24 mouse cellular contexts compared by ENCODE assay signal in genomic region chr5:29030525-29030924, GRCm38 (mm10).
A peak's percentile ranks its signal among the peaks of the same experiment; 100 is the strongest.
DNase-seq lines count a peak whose midpoint lies in the region; ATAC-seq and TF ChIP-seq lines count a peak whose summit lies in the region.
"Had no signal": no experiment of that assay in that cellular context is flagged by ENCODE, and none has a peak within 500 bp of the region (broad histone marks: within the 10 kb centered on the region; RNA-seq: fewer than 3 reads in every experiment).

No protein-coding gene starts in this region.

- intact Hi-C loops in heart, postnatal 10 days (cut with DNase I): loop anchor here (5.0 to 10.0 kb wide), 2 partner anchors 244 to 578 kb away; no protein-coding TSS in a partner anchor

- H3K27ac ChIP-seq in forebrain, embryonic 16.5 days (ENCODE audit: low read length): no peak overlapping the region
- H3K27ac ChIP-seq in forebrain, embryonic 11.5 days (ENCODE audit: low read depth, low read length): no peak overlapping the region
- peak overlapping the region; percentile 17 to 37; a peak in 2 of 4 replicates for H3K27ac ChIP-seq in heart, embryonic 14.5 days (replicated peaks in 1 of 2; ENCODE audit: control insufficient read depth in 1 of 2, insufficient read depth in 1 of 2, low read depth in 2 of 2, low read length in 2 of 2)
- peak overlapping the region; percentile 57; the same call in 1 of the 2 replicates for H3K27ac ChIP-seq in intestine, embryonic 14.5 days (ENCODE audit: low read depth)
- no peak overlapping the region for H3K27ac ChIP-seq in intestine, postnatal 0 days (ENCODE audit: low read depth, low read length)
- H3K27ac ChIP-seq: hindbrain, embryonic 15.5 days; kidney, embryonic 15.5 days; limb, embryonic 12.5 days had no signal

- DNase-seq in forebrain, embryonic 11.5 days (ENCODE audit: low spot score): no peak
- DNase-seq in heart, postnatal 10 days: no peak
- DNase-seq in intestine, embryonic 14.5 days (ENCODE audit: low spot score): no peak
- DNase-seq in Muller cell, postnatal 12 days (ENCODE audit: inconsistent ontology term): no peak
- DNase-seq: adrenal gland, adult 2 months; B cell, adult 2 months; cerebellum, adult 8-10 months; cerebellum, postnatal 36 days; gastrocnemius, postnatal 25 days; kidney, adult 11 months; kidney, postnatal 36 days; liver, postnatal 0 days; lung, postnatal 10 days; thymus, postnatal 14 days had no signal

- no peaks in the 10 kb centered on the region for H3K36me3 ChIP-seq in forebrain, embryonic 16.5 days (ENCODE audit: control insufficient read depth, insufficient read depth)
- H3K36me3 ChIP-seq in forebrain, embryonic 11.5 days (ENCODE audit: control insufficient read depth, insufficient read depth, low read length): no peaks in the 10 kb centered on the region
- H3K36me3 ChIP-seq in heart, embryonic 14.5 days (ENCODE audit: control insufficient read depth, insufficient read depth, low read length): no peaks in the 10 kb centered on the region
- H3K36me3 ChIP-seq in intestine, embryonic 14.5 days (ENCODE audit: control insufficient read depth, insufficient read depth, low read length): no peaks in the 10 kb centered on the region
- H3K36me3 ChIP-seq in intestine, postnatal 0 days (ENCODE audit: control insufficient read depth, insufficient read depth): no peaks in the 10 kb centered on the region
- H3K36me3 ChIP-seq: G1E; hindbrain, embryonic 15.5 days; kidney, embryonic 15.5 days; limb, embryonic 12.5 days had no signal

- no peaks in the 10 kb centered on the region for H3K27me3 ChIP-seq in forebrain, embryonic 16.5 days (replicated peaks; ENCODE audit: control insufficient read depth, insufficient read depth, low read length)
- H3K27me3 ChIP-seq in forebrain, embryonic 11.5 days (ENCODE audit: control insufficient read depth, insufficient read depth, low read length): no peaks in the 10 kb centered on the region
- H3K27me3 ChIP-seq in heart, embryonic 14.5 days (ENCODE audit: control insufficient read depth, insufficient read depth, low read length): no peaks in the 10 kb centered on the region
- H3K27me3 ChIP-seq in intestine, embryonic 14.5 days (replicated peaks; ENCODE audit: control insufficient read depth, insufficient read depth, low read length): no peaks in the 10 kb centered on the region
- H3K27me3 ChIP-seq in intestine, postnatal 0 days (replicated peaks; ENCODE audit: control insufficient read depth, insufficient read depth, low read length): no peaks in the 10 kb centered on the region
- H3K27me3 ChIP-seq: CH12.LX; hindbrain, embryonic 15.5 days; kidney, embryonic 15.5 days; limb, embryonic 12.5 days had no signal

- H3K9me3 ChIP-seq in forebrain, embryonic 16.5 days (ENCODE audit: control insufficient read depth, low read length): no peaks in the 10 kb centered on the region
- no peaks in the 10 kb centered on the region for H3K9me3 ChIP-seq in forebrain, embryonic 11.5 days (ENCODE audit: control insufficient read depth, low read length)
- no peaks in the 10 kb centered on the region for H3K9me3 ChIP-seq in heart, embryonic 14.5 days (ENCODE audit: control insufficient read depth, low read length)
- H3K9me3 ChIP-seq in intestine, embryonic 14.5 days (ENCODE audit: control insufficient read depth, low read length): no peaks in the 10 kb centered on the region
- no peaks in the 10 kb centered on the region for H3K9me3 ChIP-seq in intestine, postnatal 0 days (ENCODE audit: control insufficient read depth)
- H3K9me3 ChIP-seq: G1E; hindbrain, embryonic 15.5 days; kidney, embryonic 15.5 days; limb, embryonic 12.5 days had no signal

- no peak overlapping the region for H3K4me3 ChIP-seq in forebrain, embryonic 16.5 days (replicated peaks; ENCODE audit: low read length)
- no peak overlapping the region for H3K4me3 ChIP-seq in forebrain, embryonic 11.5 days (ENCODE audit: low read depth, low read length)
- peak overlapping the region in 1 of 2 experiments; percentile 11; a peak in 1 of 4 replicates for H3K4me3 ChIP-seq in heart, embryonic 14.5 days (ENCODE audit: control insufficient read depth in 1 of 2, insufficient read depth in 1 of 2, low read depth in 1 of 2, low read length in 2 of 2)
- no peak overlapping the region for H3K4me3 ChIP-seq in intestine, embryonic 14.5 days (ENCODE audit: low read depth, low read length)
- no peak overlapping the region for H3K4me3 ChIP-seq in intestine, postnatal 0 days (ENCODE audit: low read depth, low read length)
- H3K4me3 ChIP-seq: hindbrain, embryonic 15.5 days; kidney, embryonic 15.5 days; limb, embryonic 12.5 days had no signal

- 47% methylated on average over 5 of the region's 5 CpGs for WGBS in forebrain, embryonic 16.5 days
- WGBS in forebrain, embryonic 11.5 days: 59% methylated on average over 5 of the region's 5 CpGs
- WGBS in heart, embryonic 14.5 days: 6% methylated on average over 5 of the region's 5 CpGs
- 31% methylated on average over 5 of the region's 5 CpGs for WGBS in intestine, embryonic 14.5 days
- 17% methylated on average over 5 of the region's 5 CpGs for WGBS in intestine, postnatal 0 days

- no peak overlapping the region for H3K9ac ChIP-seq in forebrain, embryonic 16.5 days (replicated peaks; ENCODE audit: low read depth, low read length)
- H3K9ac ChIP-seq in forebrain, embryonic 11.5 days (ENCODE audit: low read length): no peak overlapping the region
- H3K9ac ChIP-seq in heart, embryonic 14.5 days (ENCODE audit: low read length): peak overlapping the region; percentile 21; the same call in 1 of the 2 replicates
- no peak overlapping the region for H3K9ac ChIP-seq in intestine, embryonic 14.5 days (ENCODE audit: low read length)
- H3K9ac ChIP-seq in intestine, postnatal 0 days (ENCODE audit: low read depth, low read length): no peak overlapping the region
- H3K9ac ChIP-seq: hindbrain, embryonic 15.5 days; kidney, embryonic 15.5 days; limb, embryonic 12.5 days; liver, postnatal 0 days had no signal

- no peak for TF ChIP-seq CTCF in intestine, postnatal 0 days (IDR thresholded peaks at IDR 0.05; ENCODE audit: low read depth)

- ATAC-seq in forebrain, embryonic 16.5 days: 0 out of 2 replicates have a peak, but pooled peaks have one; percentile 40
- no peak for ATAC-seq in forebrain, embryonic 11.5 days (replicated peaks; ENCODE audit: low FRiP score)
- ATAC-seq in heart, embryonic 14.5 days (ENCODE audit: insufficient number of reproducible peaks, insufficient read depth, low FRiP score, low read depth): no peak
- 0 out of 2 replicates have a peak, but pooled peaks have one; percentile 27 for ATAC-seq in intestine, embryonic 14.5 days (replicated peaks; ENCODE audit: low FRiP score, low TSS enrichment, low read depth)
- ATAC-seq in intestine, postnatal 0 days: peak; percentile 69
- ATAC-seq: liver, postnatal 0 days had no signal

- no peaks in the 10 kb centered on the region for H3K4me1 ChIP-seq in forebrain, embryonic 16.5 days (replicated peaks; ENCODE audit: control insufficient read depth, insufficient read depth, low read length)
- no peaks in the 10 kb centered on the region for H3K4me1 ChIP-seq in forebrain, embryonic 11.5 days (replicated peaks; ENCODE audit: control insufficient read depth, insufficient read depth, low read length)
- H3K4me1 ChIP-seq in heart, embryonic 14.5 days (ENCODE audit: control insufficient read depth in 2 of 2, insufficient read depth in 2 of 2, low read length in 2 of 2): peaks cover 15 to 29% of the 10 kb centered on the region in 2 experiments
- H3K4me1 ChIP-seq in intestine, embryonic 14.5 days (replicated peaks; ENCODE audit: control insufficient read depth, insufficient read depth, low read length): no peaks in the 10 kb centered on the region
- no peaks in the 10 kb centered on the region for H3K4me1 ChIP-seq in intestine, postnatal 0 days (replicated peaks; ENCODE audit: control insufficient read depth, insufficient read depth, low read length)
- H3K4me1 ChIP-seq: hindbrain, embryonic 15.5 days; kidney, embryonic 15.5 days; limb, embryonic 12.5 days had no signal

- no peak overlapping the region for H3K4me2 ChIP-seq in forebrain, embryonic 16.5 days (ENCODE audit: low read length)
- H3K4me2 ChIP-seq in forebrain, embryonic 11.5 days (ENCODE audit: low read depth, low read length, severe bottlenecking): no peak overlapping the region
- H3K4me2 ChIP-seq in heart, embryonic 14.5 days (ENCODE audit: low read length): peak overlapping the region; percentile 55
- H3K4me2 ChIP-seq in intestine, embryonic 14.5 days (ENCODE audit: low read length): no peak overlapping the region
- peak overlapping the region; percentile 40 for H3K4me2 ChIP-seq in intestine, postnatal 0 days (replicated peaks; ENCODE audit: low read depth)
- H3K4me2 ChIP-seq: hindbrain, embryonic 15.5 days; kidney, embryonic 15.5 days; limb, embryonic 12.5 days; liver, embryonic 11.5 days; midbrain, embryonic 11.5 days had no signal

Comparison
In these comparisons a context has a peak if more than half of its experiments do, and no peak if none do; other contexts are left out.
1. ATAC-seq: peak in forebrain, embryonic 16.5 days (single experiment), intestine, embryonic 14.5 days (single experiment) and intestine, postnatal 0 days (single experiment); none in forebrain, embryonic 11.5 days (single experiment) and heart, embryonic 14.5 days (single experiment).
2. H3K27ac ChIP-seq: peak in heart, embryonic 14.5 days (2 of 2) and intestine, embryonic 14.5 days (single experiment); none in forebrain, embryonic 16.5 days (single experiment), forebrain, embryonic 11.5 days (single experiment) and intestine, postnatal 0 days (single experiment).
3. H3K4me2 ChIP-seq: peak in heart, embryonic 14.5 days (single experiment) and intestine, postnatal 0 days (single experiment); none in forebrain, embryonic 16.5 days (single experiment), forebrain, embryonic 11.5 days (single experiment) and intestine, embryonic 14.5 days (single experiment).